Mouse (Mus musculus) myocyte (in vitro differentiated cells): ENCODE data around the gene Csnk2b.

Experiments
- MAX ChIP-seq: IDR thresholded peaks from one replicate; pipeline ENCODE4 v1.6.1; 2011; ENCODE audit warnings: low read depth, mild to moderate bottlenecking, control low read depth
- POLR2AphosphoS2 ChIP-seq: IDR thresholded peaks from one replicate; pipeline ENCODE4 v1.6.1; 2011; ENCODE audit warnings: low read depth, control low read depth; ENCODE audit not compliant: insufficient read length

GRCm38 (mm10) chr17:35154616-35155015 is 32.8 kb upstream of the Csnk2b start:
- TF ChIP-seq MAX (no peak), POLR2AphosphoS2 (no peak)
